Mouse (Mus musculus) limb, embryonic 10.5 days (tissue): Measurements from ENCODE around the gene Zbtb22. TPM values are rescaled to one million over a fixed set of nuclear protein-coding genes. Genes with fewer than 3 reads are reported as not detected.

ENCODE experiments used
- DNase-seq: peaks from one replicate; pipeline ENCODE4 v3.0.0-alpha.2; 2017; ENCODE audit warnings: low spot score
- H3K27ac ChIP-seq: fragments of 300-500 bp; sonication (generic); 2 replicates; pipeline ENCODE4 v1.5.1; 2016; ENCODE audit warnings: mild to moderate bottlenecking
- H3K27me3 ChIP-seq: fragments of 300-500 bp; sonication (generic); 2 replicates; pipeline ENCODE4 v1.6.1; 2016; ENCODE audit warnings: low read depth, mild to moderate bottlenecking; ENCODE audit not compliant: poor library complexity, severe bottlenecking
- H3K36me3 ChIP-seq: fragments of 300-500 bp; sonication (generic); 2 replicates; pipeline ENCODE4 v1.6.1; 2016; ENCODE audit warnings: mild to moderate bottlenecking, moderate library complexity
- H3K4me1 ChIP-seq: fragments of 300-500 bp; sonication (generic); 2 replicates; pipeline ENCODE4 v1.6.1; 2016
- H3K4me3 ChIP-seq: fragments of 300-500 bp; sonication (generic); 2 replicates; pipeline ENCODE4 v1.5.1; 2016; ENCODE audit warnings: mild to moderate bottlenecking, moderate library complexity
- H3K9me3 ChIP-seq: fragments of 300-500 bp; sonication (generic); replicated peaks from 2 replicates; pipeline ENCODE4 v1.6.1; 2016; ENCODE audit warnings: mild to moderate bottlenecking
- WGBS: fragments of 180-500 bp; shearing (Covaris S2); methylation state at CpG from one replicate; pipeline ENCODE4 v1.1.7; 2016; 5-methylcytosine and 5-hydroxymethylcytosine counted together
- polyA plus RNA-seq: library from polyadenylated mRNA; unstranded; fragments of >200 nt; fragmentation: Nextera tagmentation; extraction: Ambion mirVana; gene quantifications from 2 replicates; pipeline ENCODE4 v1.2.1, GENCODE M21; 2016

Gene Zbtb22
- polyA plus RNA-seq, 1 experiment from 2014 or later, result 23.2 TPM

DNA sequence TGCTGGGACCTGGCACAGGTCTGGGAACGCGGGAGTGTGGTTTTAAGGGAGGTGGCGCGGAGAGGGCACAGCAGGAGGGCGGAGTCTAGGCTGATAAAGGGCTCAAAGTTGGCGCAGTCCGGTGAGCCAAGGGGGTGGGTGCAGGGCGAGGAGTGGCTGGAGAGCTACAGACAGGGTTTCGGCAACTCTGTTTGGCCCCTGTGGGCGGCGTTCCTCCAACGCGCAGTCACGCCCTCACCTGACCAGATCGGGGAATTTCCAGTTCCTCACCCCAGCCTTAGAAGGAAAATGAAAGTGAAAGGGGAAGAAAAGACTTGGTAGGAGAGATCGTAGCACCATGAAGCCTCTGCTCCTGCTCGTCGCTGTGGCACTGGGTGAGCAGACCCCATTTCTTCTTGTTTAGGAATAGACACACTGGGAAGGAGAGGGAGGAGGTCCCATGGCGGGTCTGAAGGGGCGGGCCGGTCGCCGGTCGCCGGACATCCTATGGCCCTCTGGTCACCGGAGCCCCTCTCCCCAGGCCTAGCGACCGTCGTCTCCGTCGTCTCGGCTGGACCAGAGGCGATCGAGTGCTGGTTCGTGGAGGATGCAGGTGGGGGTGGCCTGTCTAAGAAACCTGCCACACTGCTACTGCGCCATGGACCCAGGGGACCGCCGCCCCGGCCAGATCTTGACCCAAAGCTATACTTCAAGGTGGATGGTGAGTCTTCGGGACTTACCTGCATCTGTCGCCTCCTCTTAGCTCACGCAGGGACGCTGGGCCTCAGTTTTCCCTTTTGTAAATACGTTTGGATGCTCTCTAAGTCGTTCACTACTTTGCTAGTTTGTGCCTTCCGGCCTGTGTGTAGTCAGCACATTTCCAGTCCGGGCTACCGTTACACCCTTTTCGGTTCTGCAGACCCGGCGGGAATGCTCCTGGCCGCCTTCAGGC, 3.9 kb downstream of the Zbtb22 start:
- peak; percentile 62 for DNase-seq
- WGBS, result under 1% methylated on average over 52 of the region's 52 CpGs
- H3K27ac ChIP-seq, result peak overlapping the region; percentile 79
- peaks cover 26% of the 10 kb centered on the region for H3K36me3 ChIP-seq
- H3K27me3 ChIP-seq, result peaks cover 7% of the 10 kb centered on the region; the same call in 1 of the 2 replicates
- no peaks in the 10 kb centered on the region for H3K9me3 ChIP-seq
- H3K4me3 ChIP-seq, result peak overlapping the region; percentile 73
- H3K4me1 ChIP-seq, result peaks cover 46% of the 10 kb centered on the region

DNA sequence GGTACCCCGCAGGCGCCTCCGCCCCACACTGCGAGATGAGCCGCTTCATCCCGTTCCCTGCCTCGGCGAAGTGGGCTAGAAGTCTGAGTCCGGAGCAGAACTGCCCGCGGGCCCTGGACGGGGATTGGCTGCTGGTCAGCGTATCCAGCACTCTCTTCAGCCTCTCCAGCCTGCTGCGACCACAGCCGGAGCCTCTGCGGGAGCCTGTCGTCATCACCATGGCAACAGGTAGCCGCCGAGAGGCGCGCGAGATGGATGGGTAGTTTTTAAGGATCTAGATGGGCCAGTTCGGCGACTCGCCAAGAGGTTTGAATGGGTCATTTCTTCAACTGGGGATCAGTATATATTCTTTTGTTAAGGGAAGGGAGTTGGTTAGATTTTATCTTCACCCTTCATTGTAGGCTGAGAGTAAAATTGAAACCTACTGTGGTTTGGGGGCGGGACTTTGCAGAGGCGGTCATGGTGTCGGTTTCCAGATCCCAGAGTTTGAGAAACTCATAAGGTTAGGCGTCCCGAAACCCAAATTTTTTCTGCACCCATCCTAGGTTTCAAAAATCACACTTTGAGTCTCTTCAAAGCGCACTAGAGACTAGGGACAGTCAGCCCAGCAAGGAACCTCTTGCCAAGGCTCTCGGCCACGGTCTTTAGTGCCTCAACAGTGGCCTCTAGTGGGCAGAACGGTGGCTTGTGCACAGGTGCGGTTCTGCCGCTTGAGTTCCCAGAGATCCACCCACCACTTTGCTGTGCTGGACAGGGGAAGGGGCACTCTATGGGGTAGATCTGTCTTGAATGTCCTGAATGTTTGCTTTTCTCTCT, 4.8 kb downstream of the Zbtb22 start:
- peaks cover 39% of the 10 kb centered on the region for H3K4me1 ChIP-seq
- peaks cover 7% of the 10 kb centered on the region; the same call in 1 of the 2 replicates for H3K27me3 ChIP-seq
- DNase-seq, result peak; percentile 88
- peak overlapping the region; percentile 73 for H3K4me3 ChIP-seq
- under 1% methylated on average over 36 of the region's 36 CpGs for WGBS
- peak overlapping the region; percentile 79 for H3K27ac ChIP-seq
- no peaks in the 10 kb centered on the region for H3K9me3 ChIP-seq
- H3K36me3 ChIP-seq, result peaks cover 19% of the 10 kb centered on the region

DNA sequence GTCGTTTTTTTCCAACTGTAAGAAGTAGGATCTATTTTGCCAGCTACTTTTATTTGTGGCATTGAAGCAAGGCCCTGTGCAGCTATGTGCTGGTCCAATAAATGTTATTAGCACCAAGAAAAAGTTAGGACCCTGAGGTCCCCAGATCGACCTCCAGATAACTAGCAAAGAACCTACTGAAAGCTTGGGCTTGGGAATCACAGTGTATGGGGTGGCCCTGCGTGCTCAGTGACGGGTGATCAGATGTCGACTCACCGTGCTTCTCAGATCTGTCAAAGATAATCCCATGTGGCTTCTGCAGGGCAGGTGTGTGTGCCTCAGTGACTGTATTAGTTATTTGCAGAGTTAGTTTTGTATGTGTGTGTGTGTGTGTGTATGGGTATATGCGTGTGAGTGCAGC, 5.7 kb downstream of the Zbtb22 start:
- no peak overlapping the region for H3K27ac ChIP-seq
- H3K4me3 ChIP-seq, result no peak overlapping the region
- H3K9me3 ChIP-seq, result no peaks in the 10 kb centered on the region
- H3K27me3 ChIP-seq, result peaks cover 7% of the 10 kb centered on the region; the same call in 1 of the 2 replicates
- no peak for DNase-seq
- peaks cover 39% of the 10 kb centered on the region for H3K4me1 ChIP-seq
- peaks cover 26% of the 10 kb centered on the region for H3K36me3 ChIP-seq
- 87% methylated on average over 7 of the region's 7 CpGs for WGBS

DNA sequence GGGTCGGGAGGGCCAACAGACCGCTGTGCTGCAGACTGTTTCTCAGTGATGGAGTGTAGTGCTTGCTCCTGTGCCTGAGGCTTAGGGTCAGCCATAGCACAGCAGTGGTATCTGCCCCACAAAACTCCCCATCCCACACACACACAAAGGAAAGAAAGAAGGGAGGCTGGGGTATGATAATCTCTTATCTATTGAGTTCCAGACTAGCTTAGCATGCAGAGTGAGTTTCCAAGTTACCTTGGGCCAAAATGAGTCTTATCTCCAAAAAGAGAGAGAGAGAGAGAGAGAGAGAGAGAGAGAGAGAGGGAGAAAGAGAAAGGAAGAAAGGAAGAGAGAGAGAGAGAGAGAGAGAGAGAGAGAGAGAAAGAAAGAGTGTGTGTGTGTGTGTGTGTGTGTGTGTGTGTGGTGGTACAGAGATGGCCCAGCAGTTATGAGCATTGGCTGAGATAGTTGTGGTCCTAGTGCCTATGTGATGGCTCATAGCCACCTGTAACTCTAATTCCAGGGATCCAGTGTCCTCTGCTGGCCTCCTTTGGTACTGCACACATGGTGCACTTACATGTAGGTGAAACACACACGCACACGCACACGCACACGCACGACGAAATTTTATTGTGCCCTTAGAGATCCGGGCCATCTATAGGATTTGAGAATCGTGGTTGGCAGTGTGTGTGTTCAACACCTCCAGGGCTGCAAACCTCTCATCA, 9.0 kb downstream of the Zbtb22 start:
- Histone ChIP-seq H3K9me3 (no peaks in the 10 kb centered on the region), H3K27me3 (no peaks in the 10 kb centered on the region), H3K4me1 (peaks cover 27% of the 10 kb centered on the region), H3K36me3 (peaks cover 15% of the 10 kb centered on the region), H3K4me3 (no peak overlapping the region), H3K27ac (no peak overlapping the region)
- no peak for DNase-seq
- 83% methylated on average over 10 of the region's 10 CpGs for WGBS

DNA sequence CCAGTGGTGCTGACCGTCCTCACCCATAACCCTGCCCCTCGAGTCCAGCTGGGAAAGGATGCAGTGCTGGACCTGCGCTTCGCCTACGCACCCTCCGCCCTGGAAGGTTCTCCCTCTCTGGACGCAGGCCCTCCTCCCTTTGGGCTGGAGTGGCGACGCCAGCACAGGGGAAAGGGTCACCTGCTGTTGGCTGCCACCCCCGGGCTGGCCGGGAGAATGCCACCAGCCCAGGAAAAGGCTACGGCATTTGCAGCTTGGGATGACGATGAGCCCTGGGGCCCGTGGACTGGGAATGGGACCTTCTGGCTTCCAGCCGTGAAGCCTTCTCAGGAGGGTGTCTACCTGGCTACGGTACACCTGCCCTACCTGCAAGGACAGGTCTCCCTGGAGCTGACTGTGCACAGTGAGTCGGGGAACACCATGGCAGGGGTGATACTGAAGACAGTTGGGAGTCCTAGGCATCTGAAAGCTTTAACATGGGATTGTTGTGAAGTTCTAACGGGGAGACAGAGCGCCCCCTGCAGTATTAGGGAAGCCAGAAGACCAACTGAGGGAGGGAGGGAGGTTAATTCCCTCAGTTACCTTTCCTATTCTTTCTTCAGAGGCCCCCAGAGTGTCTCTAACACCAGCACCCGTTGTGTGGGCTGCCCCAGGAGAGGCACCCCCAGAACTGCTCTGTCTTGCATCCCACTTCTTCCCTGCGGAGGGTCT, 9.9 kb downstream of the Zbtb22 start:
- Histone ChIP-seq H3K4me1 (peaks cover 27% of the 10 kb centered on the region), H3K27me3 (no peaks in the 10 kb centered on the region), H3K9me3 (no peaks in the 10 kb centered on the region), H3K36me3 (peaks cover 15% of the 10 kb centered on the region), H3K27ac (no peak overlapping the region), H3K4me3 (no peak overlapping the region)
- 81% methylated on average over 21 of the region's 21 CpGs for WGBS
- DNase-seq, result no peak

DNA sequence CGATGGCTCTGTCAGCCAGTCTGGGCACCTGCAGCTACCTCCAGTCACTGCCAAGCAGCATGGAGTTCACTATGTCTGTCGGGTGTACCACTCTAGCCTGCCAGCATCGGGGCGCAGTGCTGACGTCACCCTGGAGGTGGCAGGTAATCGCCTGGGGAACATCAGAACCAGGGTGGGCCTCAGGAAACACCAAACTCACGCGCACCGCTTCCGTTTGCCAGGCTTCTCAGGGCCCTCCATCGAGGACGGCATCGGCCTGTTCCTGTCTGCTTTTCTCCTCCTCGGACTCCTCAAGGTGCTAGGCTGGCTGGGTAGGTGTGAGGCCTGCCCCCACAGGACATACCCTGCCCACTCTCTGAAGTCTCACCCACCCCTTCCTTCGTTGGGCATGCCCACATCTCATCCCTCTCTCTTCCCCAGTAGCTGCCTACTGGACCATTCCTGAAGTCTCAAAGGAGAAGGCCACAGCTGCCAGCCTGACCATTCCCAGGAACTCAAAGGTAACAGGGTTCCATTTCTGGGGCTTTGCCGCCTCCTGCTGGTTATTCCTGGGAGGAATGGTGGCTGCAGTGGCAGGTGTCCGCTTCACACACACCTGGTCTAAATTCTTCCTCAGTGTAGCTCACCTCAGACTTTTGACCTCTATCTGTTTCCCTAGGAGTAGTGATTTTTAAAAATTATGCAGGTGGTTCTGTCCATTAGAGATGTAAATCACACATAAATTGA, 10.7 kb downstream of the Zbtb22 start:
- no peak overlapping the region for H3K4me3 ChIP-seq
- H3K4me1 ChIP-seq, result peaks cover 31% of the 10 kb centered on the region
- no peak overlapping the region for H3K27ac ChIP-seq
- WGBS, result 76% methylated on average over 17 of the region's 17 CpGs
- peaks cover 15% of the 10 kb centered on the region for H3K36me3 ChIP-seq
- H3K27me3 ChIP-seq, result peaks cover 3% of the 10 kb centered on the region; the same call in 1 of the 2 replicates
- no peak for DNase-seq
- H3K9me3 ChIP-seq, result no peaks in the 10 kb centered on the region

DNA sequence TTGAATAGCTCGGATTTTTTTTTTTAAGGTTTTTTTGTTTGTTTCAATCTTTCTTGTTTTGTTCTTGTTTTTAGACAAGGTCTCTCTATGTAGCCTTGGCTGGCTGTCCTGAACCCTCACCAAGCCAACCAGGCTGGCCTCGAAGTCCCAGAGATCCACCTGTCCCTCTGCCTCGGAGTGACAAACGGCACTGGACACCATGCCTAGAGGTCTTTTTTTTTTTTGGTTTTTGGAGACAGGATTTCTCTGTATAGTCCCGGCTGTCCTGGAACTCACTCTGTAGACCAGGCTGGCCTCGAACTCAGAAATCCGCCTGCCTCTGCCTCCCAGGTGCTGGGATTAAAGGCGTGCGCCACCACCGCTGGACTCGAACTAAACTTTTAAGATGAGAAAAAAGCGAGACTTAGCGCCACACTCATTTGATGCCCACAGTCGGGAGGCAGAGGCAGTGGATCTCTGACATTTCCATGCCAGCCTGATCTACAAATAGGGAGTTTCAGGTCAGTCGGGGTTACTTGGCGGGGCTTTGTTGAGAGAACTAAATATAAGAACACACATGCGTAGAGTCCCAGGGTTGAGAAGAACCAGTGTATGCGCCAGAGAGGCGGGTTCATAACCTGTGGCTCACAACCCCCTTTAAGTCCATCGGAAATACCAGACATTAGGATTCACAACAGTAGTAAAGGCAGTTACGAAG, 12.7 kb downstream of the Zbtb22 start:
- peak overlapping the region; percentile 91 for H3K27ac ChIP-seq
- 65% methylated on average over 21 of the region's 21 CpGs for WGBS
- peak overlapping the region; percentile 77 for H3K4me3 ChIP-seq
- no peaks in the 10 kb centered on the region for H3K9me3 ChIP-seq
- H3K27me3 ChIP-seq, result peaks cover 5% of the 10 kb centered on the region; the same call in 1 of the 2 replicates
- H3K36me3 ChIP-seq, result peaks cover 31% of the 10 kb centered on the region
- DNase-seq, result no peak
- H3K4me1 ChIP-seq, result peaks cover 34% of the 10 kb centered on the region

DNA sequence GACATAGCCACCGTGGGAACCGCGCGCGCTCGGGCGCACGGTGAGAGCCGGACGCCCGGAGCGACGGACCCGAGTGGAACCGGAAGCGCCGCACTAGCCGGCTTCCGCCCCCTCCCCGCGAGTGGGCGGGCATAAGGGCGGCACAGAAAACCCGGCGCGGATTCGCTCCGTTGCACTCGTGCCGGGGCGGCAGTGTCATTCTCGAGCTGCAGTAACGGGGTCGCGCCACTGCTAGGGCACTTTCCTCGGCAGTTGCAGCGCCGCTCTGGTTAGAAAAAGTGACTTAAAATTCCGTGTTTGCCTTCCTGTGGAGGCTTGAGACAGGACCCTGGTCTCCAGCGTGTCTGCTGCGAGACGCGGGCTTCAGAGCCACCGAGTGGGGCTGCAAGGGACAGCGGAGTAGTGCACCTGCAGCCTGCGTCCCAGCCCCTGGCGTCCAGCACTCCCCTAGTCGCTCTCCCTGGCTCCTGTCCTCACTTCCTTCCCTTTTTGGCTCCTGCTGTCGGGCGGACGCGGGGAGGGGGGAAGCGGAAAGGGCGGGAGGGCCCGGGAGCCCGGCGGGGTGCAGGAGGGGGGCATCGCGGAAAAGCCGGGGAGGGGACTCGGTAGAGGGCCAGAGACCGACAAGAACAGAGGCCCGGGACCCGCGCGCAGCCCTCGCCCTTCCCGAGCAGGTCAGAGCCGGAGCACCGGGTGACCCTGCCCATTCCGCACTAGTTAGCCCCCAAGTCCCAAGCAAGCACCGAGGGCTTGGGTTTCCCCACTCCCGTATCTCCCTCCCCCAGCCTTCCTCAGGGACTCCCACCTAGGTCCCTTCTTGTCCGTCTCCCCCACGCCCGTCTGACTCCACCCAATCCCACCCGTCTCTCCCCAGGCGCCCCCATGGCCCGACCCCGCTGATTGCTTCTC, 13.9 kb downstream of the Zbtb22 start, which contains the start of gene Rgl2:
TSS of gene Rgl2 (plus strand) at position 173 of the 909 bp plus-strand sequence.
- no peaks in the 10 kb centered on the region for H3K9me3 ChIP-seq
- peaks cover 34% of the 10 kb centered on the region for H3K4me1 ChIP-seq
- peaks cover 44% of the 10 kb centered on the region for H3K36me3 ChIP-seq
- peaks cover 5% of the 10 kb centered on the region; the same call in 1 of the 2 replicates for H3K27me3 ChIP-seq
- peak within 1 kb of the TSS; percentile 77 for H3K4me3 ChIP-seq
- H3K27ac ChIP-seq, result peak within 1 kb of the TSS; percentile 91
- WGBS, result under 1% methylated on average over 80 of the region's 80 CpGs
- peak; percentile 98 for DNase-seq

DNA sequence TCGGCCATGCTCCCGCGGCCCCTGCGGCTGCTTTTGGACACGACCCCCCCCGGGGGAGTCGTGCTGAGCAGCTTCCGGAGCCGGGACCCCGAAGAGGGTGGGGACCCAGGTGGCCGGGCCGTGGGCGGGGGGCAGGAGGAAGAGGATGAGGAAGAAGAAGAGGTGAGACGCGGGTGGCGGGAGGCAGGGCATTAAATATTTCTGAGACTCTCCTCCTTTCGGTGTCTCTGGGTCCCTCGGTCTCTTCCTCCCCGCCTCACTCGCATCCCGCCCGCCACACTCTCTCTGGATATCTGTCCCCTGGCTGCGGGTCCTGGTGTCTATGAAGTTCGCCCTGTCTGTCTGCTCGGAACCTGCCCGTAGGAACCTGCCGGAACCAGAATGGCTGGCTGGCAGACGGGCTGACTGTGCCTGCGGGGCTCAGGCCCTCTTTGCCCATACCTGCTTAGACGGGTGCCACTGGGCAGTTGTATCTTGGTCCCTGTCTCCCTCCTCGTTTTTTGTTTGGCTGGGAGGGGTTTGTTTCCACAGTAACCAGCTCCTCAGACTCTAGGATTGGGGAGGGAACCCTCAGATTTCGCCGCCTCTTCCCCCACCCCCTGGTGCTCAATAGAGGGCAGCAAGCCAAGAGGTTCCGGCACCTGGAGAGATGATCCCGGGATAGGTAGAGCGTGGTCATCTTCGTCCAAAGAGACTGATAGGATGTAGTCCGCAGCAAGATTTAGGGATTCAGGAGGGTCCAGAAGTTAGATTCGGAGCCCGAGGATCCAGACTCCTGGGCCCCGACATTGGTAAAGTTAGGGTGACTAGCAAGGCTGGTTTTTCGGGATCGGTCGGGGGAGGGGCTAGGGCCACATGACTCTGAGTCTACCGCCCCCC, 14.8 kb downstream of the Zbtb22 start:
- Histone ChIP-seq H3K4me3 (peak overlapping the region; percentile 77), H3K9me3 (no peaks in the 10 kb centered on the region), H3K27me3 (peaks cover 5% of the 10 kb centered on the region; the same call in 1 of the 2 replicates), H3K4me1 (peaks cover 34% of the 10 kb centered on the region), H3K36me3 (peaks cover 53% of the 10 kb centered on the region), H3K27ac (peak overlapping the region; percentile 91)
- peak; percentile 58 for DNase-seq
- under 1% methylated on average over 45 of the region's 45 CpGs for whole genome bisulfite sequencing
